Mouse (Mus musculus) thymus, adult 2 months (tissue): ENCODE data around the gene Pheta1.

Experiments used
- CTCF ChIP-seq: fragments of 200-500 bp; IDR thresholded peaks from 2 replicates; pipeline ENCODE4 v1.5.1; 2012; ENCODE audit warnings: mild to moderate bottlenecking, control low read depth, low read length, moderate library complexity, borderline replicate concordance; ENCODE audit not compliant: control insufficient read depth, poor library complexity, insufficient read depth; ENCODE audit errors: extremely low read depth
- POLR2A ChIP-seq: fragments of 200-500 bp; IDR thresholded peaks from 2 replicates; pipeline ENCODE4 v1.6.1; 2012; ENCODE audit warnings: mild to moderate bottlenecking, low read length, control low read depth, moderate library complexity; ENCODE audit not compliant: control insufficient read depth, poor library complexity, insufficient read depth; ENCODE audit errors: extremely low read depth

DNA sequence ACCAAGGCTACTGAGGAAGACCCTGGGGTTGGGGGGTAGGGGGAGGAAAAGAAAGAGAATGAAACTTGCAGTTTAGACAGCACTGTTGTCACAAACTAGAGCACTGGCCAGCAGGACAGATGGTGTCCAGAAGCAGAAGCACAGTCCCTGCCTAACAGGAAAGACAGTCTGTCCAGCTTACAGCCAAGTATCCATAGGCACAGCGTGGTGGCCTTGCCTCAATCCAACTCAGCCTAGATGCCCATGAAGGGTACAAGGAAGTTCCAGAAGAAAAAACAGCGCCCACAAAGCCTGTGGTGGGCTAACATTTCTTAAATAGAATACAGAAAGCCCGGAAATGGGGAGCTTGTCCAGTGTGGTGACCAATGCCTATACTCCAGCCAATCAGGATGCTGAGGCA is 23.2 kb upstream of the Pheta1 start:
- no peak for TF ChIP-seq CTCF
- TF ChIP-seq POLR2A, result no peak
